Mouse (Mus musculus) stomach, embryonic 16.5 days (tissue): ENCODE measurements around the gene Gal3st3. TPM values are rescaled to one million over a fixed set of nuclear protein-coding genes. Genes with fewer than 3 reads are reported as not detected.

Experiments used
- ATAC-seq: fragments of 200-750 bp; cut with Nextera tagmentation; 2 replicates; pipeline ENCODE4 v1.8.0; 2017; ENCODE audit warnings: moderate number of reproducible peaks, moderate TSS enrichment; ENCODE audit not compliant: insufficient read depth, low FRiP score
- H3K27ac ChIP-seq: fragments of 300-500 bp; sonication (generic); 2 replicates; pipeline ENCODE4 v1.5.1; 2014; ENCODE audit warnings: low read length
- H3K27me3 ChIP-seq: fragments of 300-500 bp; sonication (generic); 2 replicates; pipeline ENCODE4 v1.6.1; 2014; ENCODE audit warnings: low read length, control low read depth, mixed read lengths; ENCODE audit not compliant: control insufficient read depth, insufficient read depth
- H3K36me3 ChIP-seq: fragments of 300-500 bp; sonication (generic); 2 replicates; pipeline ENCODE4 v1.6.1; 2014; ENCODE audit warnings: low read length; ENCODE audit not compliant: control insufficient read depth, insufficient read depth
- H3K4me1 ChIP-seq: fragments of 300-500 bp; sonication (generic); 2 replicates; pipeline ENCODE4 v1.6.1; 2014; ENCODE audit warnings: low read length, control low read depth, mixed read lengths; ENCODE audit not compliant: control insufficient read depth, insufficient read depth
- H3K4me2 ChIP-seq: fragments of 300-500 bp; sonication (generic); 2 replicates; pipeline ENCODE4 v1.6.1; 2014; ENCODE audit warnings: low read depth, low read length, mixed read lengths
- H3K4me3 ChIP-seq: fragments of 300-500 bp; sonication (generic); replicated peaks from 2 replicates; pipeline ENCODE4 v1.5.1; 2014; ENCODE audit warnings: mild to moderate bottlenecking, low read length
- H3K9ac ChIP-seq: fragments of 300-500 bp; sonication (generic); 2 replicates; pipeline ENCODE4 v1.6.1; 2014; ENCODE audit warnings: low read length
- H3K9me3 ChIP-seq: fragments of 300-500 bp; sonication (generic); replicated peaks from 2 replicates; pipeline ENCODE4 v1.6.1; 2016; ENCODE audit warnings: low read length, control low read depth; ENCODE audit not compliant: control insufficient read depth
- WGBS: fragments of 180-500 bp; shearing (Covaris S2); extraction: QIAGEN DNeasy Blood & Tissue Kit; methylation state at CpG from one replicate; pipeline ENCODE4 v1.1.7; 2014; 5-methylcytosine and 5-hydroxymethylcytosine counted together
- polyA plus RNA-seq: library from polyadenylated mRNA; unstranded; fragments of >200 nt; fragmentation: Nextera tagmentation; extraction: Ambion mirVana; gene quantifications from 2 replicates; pipeline ENCODE4 v1.2.1, GENCODE M21; 2015

Gene Gal3st3
- polyA plus RNA-seq, 1 experiment from 2014 or later: 2.1 TPM

- Histone ChIP-seq H3K9me3 (no peaks in the 10 kb centered on the region), H3K9ac (peak overlapping the region; percentile 87), H3K27ac (peak overlapping the region; percentile 86), H3K4me3 (peak overlapping the region; percentile 97), H3K27me3 (no peaks in the 10 kb centered on the region), H3K4me1 (peaks cover 15% of the 10 kb centered on the region), H3K36me3 (peaks cover 10% of the 10 kb centered on the region; the same call in 1 of the 2 replicates), H3K4me2 (peak overlapping the region; percentile 64)
- peak; percentile 52 for ATAC-seq
- 4% methylated on average over 13 of the region's 13 CpGs for WGBS
Measured at GRCm38 (mm10) chr19:5295736-5296075, 2.4 kb upstream of the Gal3st3 start.

DNA sequence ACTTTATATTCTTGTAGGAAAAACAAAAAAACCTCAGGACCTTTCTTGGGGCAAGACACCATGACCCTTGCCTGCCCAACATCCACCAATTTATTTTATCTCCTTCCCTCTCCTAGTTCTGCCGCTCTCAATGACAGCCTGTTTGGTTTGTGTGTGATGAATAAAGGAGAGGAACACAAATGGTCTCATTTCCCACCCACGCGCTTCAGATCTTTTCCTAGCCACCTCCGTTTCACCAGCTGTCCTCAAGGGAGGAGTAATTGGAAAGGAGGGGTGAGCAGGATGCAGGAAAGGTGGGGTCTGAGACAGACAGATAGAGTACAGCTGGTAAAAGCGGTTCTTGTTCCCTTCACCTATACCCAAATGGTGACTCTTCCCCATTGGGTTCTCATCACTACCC, 1.5 kb upstream of the Gal3st3 start:
- H3K36me3 ChIP-seq: peaks cover 6% of the 10 kb centered on the region; the same call in 1 of the 2 replicates
- H3K4me3 ChIP-seq: no peak overlapping the region
- no peak overlapping the region for H3K4me2 ChIP-seq
- H3K9me3 ChIP-seq: no peaks in the 10 kb centered on the region
- 36% methylated on average over 5 of the region's 5 CpGs for WGBS
- no peak overlapping the region for H3K27ac ChIP-seq
- H3K27me3 ChIP-seq: no peaks in the 10 kb centered on the region
- no peak overlapping the region for H3K9ac ChIP-seq
- peaks cover 15% of the 10 kb centered on the region for H3K4me1 ChIP-seq
- ATAC-seq: no peak

DNA sequence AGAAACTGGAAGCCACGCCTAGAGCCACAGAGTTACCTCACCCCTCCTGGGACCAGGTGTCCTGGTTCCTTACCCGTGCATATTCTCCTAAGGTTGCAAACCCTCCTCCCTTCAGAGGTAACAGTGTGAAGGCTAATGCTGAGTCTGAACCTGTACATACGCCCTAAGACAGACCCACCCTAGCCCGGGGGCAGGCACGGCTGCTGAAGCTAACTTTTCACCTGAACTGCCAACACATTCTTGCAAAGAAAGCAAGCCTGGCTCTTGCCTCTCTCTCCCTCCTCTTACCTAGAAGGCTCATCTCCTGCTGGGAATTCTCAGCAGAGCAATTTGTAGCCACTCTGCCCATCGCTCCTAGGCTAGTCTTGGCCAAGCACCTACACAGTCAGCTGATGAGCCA, 2.5 kb downstream of the Gal3st3 start:
- Histone ChIP-seq H3K9me3 (no peaks in the 10 kb centered on the region), H3K36me3 (no peaks in the 10 kb centered on the region), H3K9ac (no peak overlapping the region), H3K27ac (no peak overlapping the region), H3K4me2 (no peak overlapping the region), H3K27me3 (no peaks in the 10 kb centered on the region), H3K4me3 (no peak overlapping the region), H3K4me1 (peaks cover 5% of the 10 kb centered on the region; the same call in 1 of the 2 replicates)
- no peak for ATAC-seq
- WGBS: 68% methylated on average over 6 of the region's 6 CpGs

- ATAC-seq: peak; percentile 46; the same call in 1 of the 2 replicates
- Histone ChIP-seq H3K4me3 (no peak overlapping the region), H3K4me1 (no peaks in the 10 kb centered on the region), H3K4me2 (no peak overlapping the region), H3K27ac (no peak overlapping the region), H3K9me3 (peaks cover 2% of the 10 kb centered on the region), H3K36me3 (no peaks in the 10 kb centered on the region), H3K27me3 (no peaks in the 10 kb centered on the region), H3K9ac (no peak overlapping the region)
- 13% methylated on average over 4 of the region's 4 CpGs for WGBS
Measured at GRCm38 (mm10) chr19:5302455-5302854, 4.3 kb downstream of the Gal3st3 start.

DNA sequence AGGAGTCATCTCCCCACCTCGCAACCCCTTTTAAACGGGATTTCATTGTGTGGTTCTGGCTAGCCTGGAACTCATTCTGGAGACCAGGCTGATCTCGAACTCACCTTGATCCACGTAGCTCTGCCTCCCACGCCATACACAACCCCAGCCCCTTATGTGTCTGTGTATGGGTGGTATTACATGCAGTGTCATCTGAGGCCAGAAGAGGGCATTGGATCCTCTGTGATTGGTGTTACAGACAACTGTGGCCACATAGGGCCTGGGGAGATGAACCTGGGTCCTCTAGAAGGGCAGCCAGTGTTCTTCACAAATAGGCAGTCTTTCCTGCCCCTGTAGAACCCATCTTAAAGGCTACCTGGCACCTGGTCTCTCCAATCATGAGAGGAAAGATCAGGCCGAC, 8.1 kb downstream of the Gal3st3 start:
- no peak overlapping the region for H3K9ac ChIP-seq
- no peaks in the 10 kb centered on the region for H3K27me3 ChIP-seq
- H3K36me3 ChIP-seq: no peaks in the 10 kb centered on the region
- 79% methylated on average over 6 of the region's 6 CpGs for WGBS
- no peak for ATAC-seq
- H3K9me3 ChIP-seq: peaks cover 4% of the 10 kb centered on the region
- H3K4me2 ChIP-seq: no peak overlapping the region
- H3K4me3 ChIP-seq: no peak overlapping the region
- no peaks in the 10 kb centered on the region for H3K4me1 ChIP-seq
- no peak overlapping the region for H3K27ac ChIP-seq

GRCm38 (mm10) chr19:5306968-5307734, 9.0 kb downstream of the Gal3st3 start:
- 39% methylated on average over 98 of the region's 98 CpGs for WGBS
- H3K9ac ChIP-seq: peak overlapping the region; percentile 33; the same call in 1 of the 2 replicates
- ATAC-seq: peak; percentile 33; the same call in 1 of the 2 replicates
- no peaks in the 10 kb centered on the region for H3K36me3 ChIP-seq
- H3K4me3 ChIP-seq: peak overlapping the region; percentile 27
- no peak overlapping the region for H3K27ac ChIP-seq
- H3K4me1 ChIP-seq: no peaks in the 10 kb centered on the region
- no peaks in the 10 kb centered on the region for H3K27me3 ChIP-seq
- peaks cover 4% of the 10 kb centered on the region for H3K9me3 ChIP-seq
- peak overlapping the region; percentile 51 for H3K4me2 ChIP-seq

GRCm38 (mm10) chr19:5309025-5309424, 10.9 kb downstream of the Gal3st3 start:
- peaks cover 4% of the 10 kb centered on the region for H3K9me3 ChIP-seq
- no peaks in the 10 kb centered on the region for H3K4me1 ChIP-seq
- no peak overlapping the region for H3K4me3 ChIP-seq
- WGBS: 80% methylated on average over 7 of the region's 7 CpGs
- ATAC-seq: no peak
- H3K9ac ChIP-seq: no peak overlapping the region
- no peak overlapping the region for H3K4me2 ChIP-seq
- H3K27ac ChIP-seq: no peak overlapping the region
- H3K36me3 ChIP-seq: no peaks in the 10 kb centered on the region
- no peaks in the 10 kb centered on the region for H3K27me3 ChIP-seq

DNA sequence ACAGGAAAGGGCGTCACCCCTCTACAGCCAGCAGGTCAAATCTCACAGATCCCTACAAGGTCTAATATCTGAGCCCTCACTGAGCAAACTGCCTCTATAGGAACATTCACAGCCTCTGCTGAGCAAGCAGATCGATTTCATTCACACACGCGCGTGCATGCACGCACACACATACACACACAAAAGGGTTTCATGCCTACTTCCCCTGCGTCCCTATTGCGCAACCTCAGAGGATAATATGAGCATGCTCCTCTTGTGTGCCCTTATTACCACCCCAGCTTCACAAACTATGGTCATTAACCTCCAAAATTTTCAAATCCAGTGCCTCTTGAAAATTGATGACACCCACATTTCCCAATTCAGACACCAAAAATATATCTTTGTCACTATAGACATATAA, 15.1 kb downstream of the Gal3st3 start:
- no peaks in the 10 kb centered on the region for H3K36me3 ChIP-seq
- no peaks in the 10 kb centered on the region for H3K4me1 ChIP-seq
- 82% methylated on average over 8 of the region's 8 CpGs for WGBS
- no peaks in the 10 kb centered on the region for H3K9me3 ChIP-seq
- H3K27ac ChIP-seq: no peak overlapping the region
- H3K9ac ChIP-seq: no peak overlapping the region
- H3K4me2 ChIP-seq: no peak overlapping the region
- no peaks in the 10 kb centered on the region for H3K27me3 ChIP-seq
- no peak for ATAC-seq
- no peak overlapping the region for H3K4me3 ChIP-seq

DNA sequence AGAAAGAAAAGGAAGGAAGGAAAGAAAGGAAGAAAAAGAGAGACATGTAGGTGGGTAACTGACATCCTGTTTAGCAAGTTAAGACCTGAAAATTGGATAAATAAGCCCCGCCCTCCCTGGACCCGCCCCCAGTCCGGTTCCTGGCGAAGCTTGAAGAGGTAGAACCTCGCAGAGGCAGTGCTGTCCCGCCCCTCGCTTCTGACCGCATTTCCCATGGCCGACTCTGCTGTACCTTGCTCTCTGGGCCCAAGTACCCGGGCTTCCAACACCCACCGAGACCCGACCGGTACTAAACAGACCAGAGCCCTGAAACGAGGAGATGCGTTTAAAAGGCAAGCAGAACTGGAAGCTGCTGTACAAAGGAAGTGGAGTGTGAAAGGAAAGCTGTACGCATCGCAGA, 25.7 kb downstream of the Gal3st3 start:
- Histone ChIP-seq H3K4me3 (no peak overlapping the region), H3K4me1 (no peaks in the 10 kb centered on the region), H3K4me2 (peak overlapping the region; percentile 14; the same call in 1 of the 2 replicates), H3K27me3 (no peaks in the 10 kb centered on the region), H3K9me3 (no peaks in the 10 kb centered on the region), H3K9ac (peak overlapping the region; percentile 38; the same call in 1 of the 2 replicates), H3K36me3 (no peaks in the 10 kb centered on the region), H3K27ac (no peak overlapping the region)
- WGBS: 48% methylated on average over 17 of the region's 17 CpGs
- no peak for ATAC-seq
